Mouse (Mus musculus): Measurements from ENCODE around the gene Olfr1024. TPM values are rescaled to one million over a fixed set of nuclear protein-coding genes. Genes with fewer than 3 reads are reported as not detected.

Gene Olfr1024
- polyA plus RNA-seq (2021; fragmentation: Nextera tagmentation): not detected in 2 replicates
- long read RNA-seq, experiment 1: 0 reads
- long read RNA-seq, experiment 2: 0 reads

GRCm38 (mm10) chr2:85904952-85905351 is at the start of gene Olfr1024:
TSS of gene Olfr1024 (minus strand) at chr2:85905052.

DNA sequence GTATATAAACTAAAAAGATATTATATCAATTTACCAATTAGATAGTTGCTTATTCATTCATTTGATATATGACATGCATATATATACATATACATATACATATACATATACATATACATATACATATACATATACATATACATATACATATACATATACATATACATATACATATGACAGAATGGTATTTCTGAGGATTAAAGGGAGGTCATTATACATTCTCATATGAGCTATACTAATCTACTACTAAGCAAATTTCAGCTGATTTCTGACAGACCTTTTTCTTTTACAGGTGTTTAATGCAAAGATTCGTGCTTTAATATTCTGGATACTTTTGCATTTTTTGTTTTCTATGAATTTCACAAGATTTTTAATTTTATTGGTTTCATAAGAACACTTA is 45.3 kb upstream of the Olfr1024 start, which contains the start of gene Olfr1028:
Olfr1028 (plus strand) TSS at position 301 of the 400 bp plus-strand sequence.

DNA sequence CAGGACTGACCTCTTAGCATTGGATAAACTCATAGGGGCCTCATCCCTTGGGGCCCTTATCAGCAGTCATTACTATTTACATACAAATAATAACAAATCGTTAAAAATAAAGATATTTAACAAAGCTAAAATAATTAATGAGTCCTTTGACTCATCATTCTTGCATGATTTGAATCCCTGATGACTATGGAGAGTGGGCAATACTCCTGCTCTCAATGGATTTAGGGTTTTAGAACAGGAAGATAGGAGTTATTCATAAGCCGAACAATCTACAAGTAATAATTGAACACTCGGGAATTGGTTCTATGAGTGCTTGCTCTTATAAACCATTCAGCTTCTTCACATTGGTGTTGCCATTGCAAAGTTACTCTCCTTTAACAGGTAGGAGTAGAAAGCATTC is 16.4 kb upstream of the Olfr1024 start, which contains the start of gene Olfr1026:
Olfr1026 (plus strand) TSS at position 301 of the 400 bp plus-strand sequence.

GRCm38 (mm10) chr2:85914893-85915292 is 10.0 kb upstream of the Olfr1024 start, which contains the start of gene Olfr1025-ps1:
TSS of gene Olfr1025-ps1 (plus strand) at chr2:85915193.

GRCm38 (mm10) chr2:85885340-85885739 is 19.5 kb downstream of the Olfr1024 start, which contains the start of gene Olfr1023:
TSS of gene Olfr1023 (plus strand) at chr2:85885640.

DNA sequence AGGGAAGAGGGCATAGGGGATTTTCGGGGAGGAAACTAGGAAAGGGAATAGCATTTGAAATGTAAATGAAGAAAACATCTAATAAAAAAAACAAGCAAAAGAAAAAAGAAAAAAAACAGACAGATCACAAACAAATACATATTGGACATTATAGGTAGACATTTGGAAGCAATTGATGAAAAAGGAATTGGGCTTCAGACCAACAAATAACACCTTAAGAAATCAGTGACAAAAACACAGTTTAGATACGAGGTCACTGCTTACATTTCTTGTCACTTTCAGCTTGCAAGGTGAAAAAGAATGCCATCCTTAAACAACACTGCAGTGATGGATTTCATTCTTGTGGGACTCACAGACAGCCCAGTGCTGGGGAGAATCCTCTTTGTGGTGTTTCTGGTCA is 36.6 kb downstream of the Olfr1024 start, which contains the start of gene Olfr1022:
Olfr1022 (plus strand) TSS at position 301 of the 400 bp plus-strand sequence.

Other genes with a start within 250 kb of the Olfr1024 start
- not detected in 2 replicates for gene Olfr154, start 240.6 kb downstream of the Olfr1024 start, polyA plus RNA-seq (2021; fragmentation: Nextera tagmentation)
- gene Olfr1006, start 226.3 kb downstream of the Olfr1024 start, polyA plus RNA-seq (2021; fragmentation: Nextera tagmentation): not detected in 2 replicates
- gene Olfr1008, start 215.6 kb downstream of the Olfr1024 start, polyA plus RNA-seq (2021; fragmentation: Nextera tagmentation): not detected in 2 replicates
- not detected in 2 replicates for gene Olfr1009, start 189.6 kb downstream of the Olfr1024 start, polyA plus RNA-seq (2021; fragmentation: Nextera tagmentation)
- gene Olfr1012, start 142.3 kb downstream of the Olfr1024 start, polyA plus RNA-seq (2021; fragmentation: Nextera tagmentation): not detected in 2 replicates
- gene Olfr1013, start 138.0 kb downstream of the Olfr1024 start, polyA plus RNA-seq (2021; fragmentation: Nextera tagmentation): not detected in 2 replicates
- not detected in 2 replicates for gene Olfr1014, start 132.3 kb downstream of the Olfr1024 start, polyA plus RNA-seq (2021; fragmentation: Nextera tagmentation)
- gene Olfr1015, start 123.0 kb downstream of the Olfr1024 start, polyA plus RNA-seq (2021; fragmentation: Nextera tagmentation): not detected in 2 replicates
- gene Olfr1016, start 102.5 kb downstream of the Olfr1024 start, polyA plus RNA-seq (2021; fragmentation: Nextera tagmentation): not detected in 2 replicates
- gene Olfr1018, start 86.6 kb downstream of the Olfr1024 start, polyA plus RNA-seq (2021; fragmentation: Nextera tagmentation): not detected in 2 replicates
- gene Olfr1019, start 59.6 kb downstream of the Olfr1024 start, polyA plus RNA-seq (2021; fragmentation: Nextera tagmentation): not detected in 2 replicates
- gene Olfr1020, start 58.0 kb downstream of the Olfr1024 start, polyA plus RNA-seq (2021; fragmentation: Nextera tagmentation): not detected in 2 replicates
- gene Olfr1022, start 36.5 kb downstream of the Olfr1024 start, polyA plus RNA-seq (2021; fragmentation: Nextera tagmentation): not detected in 2 replicates
- not detected in 2 replicates for gene Olfr1023, start 19.4 kb downstream of the Olfr1024 start, polyA plus RNA-seq (2021; fragmentation: Nextera tagmentation)
- not detected in 2 replicates for gene Olfr1025-ps1, start 10.1 kb upstream of the Olfr1024 start, polyA plus RNA-seq (2021; fragmentation: Nextera tagmentation)
- gene Olfr1026, start 16.5 kb upstream of the Olfr1024 start, polyA plus RNA-seq (2021; fragmentation: Nextera tagmentation): not detected in 2 replicates
- not detected in 2 replicates for gene Olfr1028, start 45.4 kb upstream of the Olfr1024 start, polyA plus RNA-seq (2021; fragmentation: Nextera tagmentation)
- gene Olfr1029, start 68.8 kb upstream of the Olfr1024 start, polyA plus RNA-seq (2021; fragmentation: Nextera tagmentation): not detected in 2 replicates
- not detected in 2 replicates for gene Olfr1030, start 74.2 kb upstream of the Olfr1024 start, polyA plus RNA-seq (2021; fragmentation: Nextera tagmentation)
- gene Olfr1031, start 85.3 kb upstream of the Olfr1024 start, polyA plus RNA-seq (2021; fragmentation: Nextera tagmentation): not detected in 2 replicates
- gene Olfr1032, start 100.5 kb upstream of the Olfr1024 start, polyA plus RNA-seq (2021; fragmentation: Nextera tagmentation): not detected in 2 replicates
- not detected in 2 replicates for gene Olfr1033, start 115.6 kb upstream of the Olfr1024 start, polyA plus RNA-seq (2021; fragmentation: Nextera tagmentation)
- not detected in 2 replicates for gene Olfr1034, start 140.8 kb upstream of the Olfr1024 start, polyA plus RNA-seq (2021; fragmentation: Nextera tagmentation)
- not detected in 2 replicates for gene Olfr1036, start 168.9 kb upstream of the Olfr1024 start, polyA plus RNA-seq (2021; fragmentation: Nextera tagmentation)
- gene Olfr1037, start 182.3 kb upstream of the Olfr1024 start, polyA plus RNA-seq (2021; fragmentation: Nextera tagmentation): not detected in 2 replicates
- not detected in 2 replicates for gene Olfr1039, start 230.9 kb upstream of the Olfr1024 start, polyA plus RNA-seq (2021; fragmentation: Nextera tagmentation)
- not detected in 2 replicates for gene Olfr1040, start 241.7 kb upstream of the Olfr1024 start, polyA plus RNA-seq (2021; fragmentation: Nextera tagmentation)